Mouse (Mus musculus) heart, embryonic 15.5 days (tissue): ENCODE results near the gene Slit2. TPM values are rescaled to one million over a fixed set of nuclear protein-coding genes. Genes with fewer than 3 reads are reported as not detected.

Experiments
- ATAC-seq: fragments of 200-750 bp; cut with Nextera tagmentation; replicated peaks from 2 replicates; pipeline ENCODE4 v1.8.0; 2017; ENCODE audit warnings: low read depth, moderate TSS enrichment; ENCODE audit not compliant: insufficient number of reproducible peaks, insufficient read depth, low FRiP score
- H3K27ac ChIP-seq: fragments of 300-500 bp; sonication (generic); 2 replicates; pipeline ENCODE4 v1.5.1; 2015; ENCODE audit warnings: mild to moderate bottlenecking, inconsistent platforms
- H3K27me3 ChIP-seq: fragments of 300-500 bp; sonication (generic); 2 replicates; pipeline ENCODE4 v1.6.1; 2015; ENCODE audit warnings: inconsistent platforms
- H3K36me3 ChIP-seq: fragments of 300-500 bp; sonication (generic); 2 replicates; pipeline ENCODE4 v1.6.1; 2015; ENCODE audit warnings: mild to moderate bottlenecking, inconsistent platforms
- H3K4me1 ChIP-seq: fragments of 300-500 bp; sonication (generic); replicated peaks from 2 replicates; pipeline ENCODE4 v1.6.1; 2015; ENCODE audit warnings: inconsistent platforms
- H3K4me2 ChIP-seq: fragments of 300-500 bp; sonication (generic); 2 replicates; pipeline ENCODE4 v1.6.1; 2015; ENCODE audit warnings: inconsistent platforms, mild to moderate bottlenecking, moderate library complexity
- H3K4me3 ChIP-seq: fragments of 300-500 bp; sonication (generic); 2 replicates; pipeline ENCODE4 v1.5.1; 2015; ENCODE audit warnings: mild to moderate bottlenecking, inconsistent platforms
- H3K9ac ChIP-seq: fragments of 300-500 bp; sonication (generic); 2 replicates; pipeline ENCODE4 v1.6.1; 2015; ENCODE audit warnings: mild to moderate bottlenecking, inconsistent platforms
- H3K9me3 ChIP-seq: fragments of 300-500 bp; sonication (generic); replicated peaks from 2 replicates; pipeline ENCODE4 v1.6.1; 2016; ENCODE audit warnings: inconsistent platforms
- WGBS: fragments of 180-500 bp; shearing (Covaris S2); methylation state at CpG from one replicate; pipeline ENCODE4 v1.1.7; 2015; ENCODE audit warnings: mixed read lengths; 5-methylcytosine and 5-hydroxymethylcytosine counted together
- polyA plus RNA-seq: library from polyadenylated mRNA; unstranded; fragments of >200 nt; fragmentation: Nextera tagmentation; extraction: Ambion mirVana; gene quantifications from 2 replicates; pipeline ENCODE4 v1.2.1, GENCODE M21; 2015

Gene Slit2
- polyA plus RNA-seq, 1 experiment from 2014 or later = 20.6 TPM

GRCm38 (mm10) chr5:48060715-48061114 lies 77.8 kb downstream of the Slit2 start:
- Histone ChIP-seq H3K36me3 (no peaks in the 10 kb centered on the region), H3K27me3 (no peaks in the 10 kb centered on the region), H3K27ac (no peak overlapping the region), H3K9ac (no peak overlapping the region), H3K4me1 (no peaks in the 10 kb centered on the region), H3K4me2 (no peak overlapping the region), H3K9me3 (no peaks in the 10 kb centered on the region), H3K4me3 (no peak overlapping the region)
- WGBS = 52% methylated on average over 2 of the region's 2 CpGs
- no peak for ATAC-seq

GRCm38 (mm10) chr5:48078730-48079129 lies 95.8 kb downstream of the Slit2 start:
- WGBS = 61% methylated on average over 1 of the region's 1 CpGs
- H3K4me1 ChIP-seq = no peaks in the 10 kb centered on the region
- H3K27me3 ChIP-seq = no peaks in the 10 kb centered on the region
- no peak overlapping the region for H3K27ac ChIP-seq
- no peaks in the 10 kb centered on the region for H3K9me3 ChIP-seq
- H3K4me3 ChIP-seq = no peak overlapping the region
- no peak overlapping the region for H3K4me2 ChIP-seq
- H3K36me3 ChIP-seq = no peaks in the 10 kb centered on the region
- no peak overlapping the region for H3K9ac ChIP-seq
- ATAC-seq = no peak

GRCm38 (mm10) chr5:48081223-48081881 lies 98.4 kb downstream of the Slit2 start:
- no peak overlapping the region for H3K27ac ChIP-seq
- H3K36me3 ChIP-seq = no peaks in the 10 kb centered on the region
- ATAC-seq = no peak
- no peaks in the 10 kb centered on the region for H3K4me1 ChIP-seq
- H3K27me3 ChIP-seq = no peaks in the 10 kb centered on the region
- no peaks in the 10 kb centered on the region for H3K9me3 ChIP-seq
- 76% methylated on average over 8 of the region's 8 CpGs for WGBS
- no peak overlapping the region for H3K9ac ChIP-seq
- H3K4me2 ChIP-seq = no peak overlapping the region
- no peak overlapping the region for H3K4me3 ChIP-seq

- H3K9ac ChIP-seq = no peak overlapping the region
- WGBS = 27% methylated on average over 1 of the region's 1 CpGs
These were observed 130.5 kb downstream of the Slit2 start for GRCm38 (mm10) chr5:48113400-48113799.

GRCm38 (mm10) chr5:48114969-48115537 lies 132.1 kb downstream of the Slit2 start:
- no peaks in the 10 kb centered on the region for H3K27me3 ChIP-seq
- H3K9ac ChIP-seq = no peak overlapping the region
- no peaks in the 10 kb centered on the region for H3K9me3 ChIP-seq
- no peaks in the 10 kb centered on the region for H3K36me3 ChIP-seq
- no peak overlapping the region for H3K4me2 ChIP-seq
- peaks cover 15% of the 10 kb centered on the region for H3K4me1 ChIP-seq
- no peak overlapping the region for H3K4me3 ChIP-seq
- ATAC-seq = no peak
- 28% methylated on average over 4 of the region's 4 CpGs for WGBS
- H3K27ac ChIP-seq = no peak overlapping the region

More at GRCm38 (mm10) chr5:48113400-48113799, 130.5 kb downstream of the Slit2 start:
- Histone ChIP-seq H3K4me1 (peaks cover 15% of the 10 kb centered on the region), H3K4me2 (no peak overlapping the region), H3K4me3 (no peak overlapping the region), H3K27ac (no peak overlapping the region), H3K36me3 (no peaks in the 10 kb centered on the region), H3K9me3 (no peaks in the 10 kb centered on the region), H3K27me3 (no peaks in the 10 kb centered on the region)
- no peak for ATAC-seq

GRCm38 (mm10) chr5:48122651-48123050 lies 139.7 kb downstream of the Slit2 start:
- Histone ChIP-seq H3K4me3 (no peak overlapping the region), H3K4me2 (no peak overlapping the region), H3K27me3 (no peaks in the 10 kb centered on the region), H3K27ac (no peak overlapping the region), H3K4me1 (no peaks in the 10 kb centered on the region), H3K36me3 (no peaks in the 10 kb centered on the region), H3K9me3 (no peaks in the 10 kb centered on the region), H3K9ac (no peak overlapping the region)
- ATAC-seq = no peak
- 80% methylated on average over 5 of the region's 5 CpGs for WGBS

- H3K4me1 ChIP-seq = no peaks in the 10 kb centered on the region
- no peak overlapping the region for H3K9ac ChIP-seq
- no peak overlapping the region for H3K4me2 ChIP-seq
- no peak overlapping the region for H3K27ac ChIP-seq
- no peaks in the 10 kb centered on the region for H3K9me3 ChIP-seq
- 57% methylated on average over 3 of the region's 3 CpGs for WGBS
- no peaks in the 10 kb centered on the region for H3K36me3 ChIP-seq
- no peak overlapping the region for H3K4me3 ChIP-seq
- no peak for ATAC-seq
- no peaks in the 10 kb centered on the region for H3K27me3 ChIP-seq
These were observed 143.0 kb downstream of the Slit2 start for GRCm38 (mm10) chr5:48125770-48126423.

- Histone ChIP-seq H3K9me3 (no peaks in the 10 kb centered on the region), H3K4me2 (no peak overlapping the region), H3K36me3 (no peaks in the 10 kb centered on the region), H3K4me1 (no peaks in the 10 kb centered on the region), H3K9ac (no peak overlapping the region), H3K4me3 (no peak overlapping the region), H3K27ac (no peak overlapping the region), H3K27me3 (no peaks in the 10 kb centered on the region)
- ATAC-seq = no peak
- 88% methylated on average over 4 of the region's 4 CpGs for WGBS
These were observed 147.0 kb downstream of the Slit2 start for GRCm38 (mm10) chr5:48129981-48130380.

- H3K9me3 ChIP-seq = no peaks in the 10 kb centered on the region
- no peak overlapping the region for H3K4me2 ChIP-seq
- no peaks in the 10 kb centered on the region for H3K27me3 ChIP-seq
- WGBS = 13% methylated on average over 3 of the region's 3 CpGs
- no peak overlapping the region for H3K9ac ChIP-seq
- no peak overlapping the region for H3K4me3 ChIP-seq
- no peak overlapping the region for H3K27ac ChIP-seq
- ATAC-seq = no peak
- H3K36me3 ChIP-seq = no peaks in the 10 kb centered on the region
- no peaks in the 10 kb centered on the region for H3K4me1 ChIP-seq
These were observed 153.6 kb downstream of the Slit2 start for GRCm38 (mm10) chr5:48136571-48136970.

GRCm38 (mm10) chr5:48138849-48139487 lies 156.0 kb downstream of the Slit2 start:
- Histone ChIP-seq H3K27me3 (no peaks in the 10 kb centered on the region), H3K36me3 (no peaks in the 10 kb centered on the region), H3K4me2 (no peak overlapping the region), H3K27ac (no peak overlapping the region), H3K4me1 (no peaks in the 10 kb centered on the region), H3K9ac (no peak overlapping the region), H3K4me3 (no peak overlapping the region), H3K9me3 (no peaks in the 10 kb centered on the region)
- ATAC-seq = no peak
- 25% methylated on average over 8 of the region's 8 CpGs for WGBS

GRCm38 (mm10) chr5:48139488-48139862 lies 156.5 kb downstream of the Slit2 start:
- no peak overlapping the region for H3K27ac ChIP-seq
- H3K27me3 ChIP-seq = no peaks in the 10 kb centered on the region
- ATAC-seq = no peak
- H3K4me3 ChIP-seq = no peak overlapping the region
- H3K4me2 ChIP-seq = no peak overlapping the region
- H3K4me1 ChIP-seq = no peaks in the 10 kb centered on the region
- H3K9me3 ChIP-seq = no peaks in the 10 kb centered on the region
- WGBS = 49% methylated on average over 6 of the region's 6 CpGs
- no peak overlapping the region for H3K9ac ChIP-seq
- no peaks in the 10 kb centered on the region for H3K36me3 ChIP-seq
